Mouse (Mus musculus) neural tube, embryonic 15.5 days (tissue): ENCODE results near the gene Calb2. TPM values are rescaled to one million over a fixed set of nuclear protein-coding genes. Genes with fewer than 3 reads are reported as not detected.

Experiments used
- ATAC-seq: fragments of 200-750 bp; cut with Nextera tagmentation; 2 replicates; pipeline ENCODE4 v1.8.0; 2017; ENCODE audit warnings: mild to moderate bottlenecking, moderate TSS enrichment, moderate library complexity; ENCODE audit not compliant: low FRiP score
- H3K27ac ChIP-seq: fragments of 300-500 bp; sonication (generic); replicated peaks from 2 replicates; pipeline ENCODE4 v1.5.1; 2015; ENCODE audit warnings: mild to moderate bottlenecking, inconsistent platforms
- H3K27me3 ChIP-seq: fragments of 300-500 bp; sonication (generic); replicated peaks from 2 replicates; pipeline ENCODE4 v1.6.1; 2015; ENCODE audit warnings: inconsistent platforms
- H3K36me3 ChIP-seq: fragments of 300-500 bp; sonication (generic); 2 replicates; pipeline ENCODE4 v1.6.1; 2015; ENCODE audit warnings: inconsistent platforms
- H3K4me1 ChIP-seq: fragments of 300-500 bp; sonication (generic); 2 replicates; pipeline ENCODE4 v1.6.1; 2015; ENCODE audit warnings: inconsistent platforms
- H3K4me2 ChIP-seq: fragments of 300-500 bp; sonication (generic); 2 replicates; pipeline ENCODE4 v1.6.1; 2015; ENCODE audit warnings: inconsistent platforms, mild to moderate bottlenecking, moderate library complexity
- H3K4me3 ChIP-seq: fragments of 300-500 bp; sonication (generic); replicated peaks from 2 replicates; pipeline ENCODE4 v1.5.1; 2015; ENCODE audit warnings: mild to moderate bottlenecking, inconsistent platforms
- H3K9ac ChIP-seq: fragments of 300-500 bp; sonication (generic); replicated peaks from 2 replicates; pipeline ENCODE4 v1.6.1; 2015; ENCODE audit warnings: mild to moderate bottlenecking, inconsistent platforms
- H3K9me3 ChIP-seq: fragments of 300-500 bp; sonication (generic); replicated peaks from 2 replicates; pipeline ENCODE4 v1.6.1; 2016; ENCODE audit warnings: inconsistent platforms
- WGBS: fragments of 180-500 bp; shearing (Covaris S2); methylation state at CpG from one replicate; pipeline ENCODE4 v1.1.7; 2015; ENCODE audit warnings: mixed read lengths; 5-methylcytosine and 5-hydroxymethylcytosine counted together
- polyA plus RNA-seq: library from polyadenylated mRNA; unstranded; fragments of >200 nt; fragmentation: Nextera tagmentation; extraction: Ambion mirVana; gene quantifications from 2 replicates; pipeline ENCODE4 v1.2.1, GENCODE M21; 2015

Calb2 gene
- polyA plus RNA-seq, 1 experiment from 2014 or later: 55.0 TPM

- Histone ChIP-seq H3K4me1 (peaks cover 11% of the 10 kb centered on the region), H3K4me3 (no peak overlapping the region), H3K27me3 (no peaks in the 10 kb centered on the region), H3K4me2 (peak overlapping the region; percentile 22), H3K27ac (0 out of 2 replicates have a peak overlapping the region, but pooled peaks have one; percentile 1), H3K36me3 (no peaks in the 10 kb centered on the region), H3K9me3 (no peaks in the 10 kb centered on the region), H3K9ac (no peak overlapping the region)
- no peak; the same call in 1 of the 2 replicates for ATAC-seq
- 26% methylated on average over 22 of the region's 22 CpGs for WGBS
These were observed 9.5 kb upstream of the Calb2 start for GRCm38 (mm10) chr8:110177359-110178155.

- no peak overlapping the region for H3K4me2 ChIP-seq
- no peak overlapping the region for H3K4me3 ChIP-seq
- H3K27me3 ChIP-seq: peaks cover 6% of the 10 kb centered on the region; the same call in 1 of the 2 replicates
- H3K4me1 ChIP-seq: peaks cover 14% of the 10 kb centered on the region; the same call in 1 of the 2 replicates
- no peak overlapping the region for H3K9ac ChIP-seq
- no peak overlapping the region for H3K27ac ChIP-seq
- H3K9me3 ChIP-seq: no peaks in the 10 kb centered on the region
- 80% methylated on average over 4 of the region's 4 CpGs for WGBS
- no peaks in the 10 kb centered on the region for H3K36me3 ChIP-seq
- no peak for ATAC-seq
These were observed 6.8 kb upstream of the Calb2 start for GRCm38 (mm10) chr8:110174826-110175225.

- Histone ChIP-seq H3K9ac (no peak overlapping the region), H3K4me2 (no peak overlapping the region), H3K4me1 (peaks cover 16% of the 10 kb centered on the region), H3K27me3 (peaks cover 30% of the 10 kb centered on the region), H3K27ac (no peak overlapping the region), H3K9me3 (no peaks in the 10 kb centered on the region), H3K36me3 (no peaks in the 10 kb centered on the region), H3K4me3 (no peak overlapping the region)
- ATAC-seq: no peak
- 50% methylated on average over 6 of the region's 6 CpGs for WGBS
These were observed 4.2 kb upstream of the Calb2 start for GRCm38 (mm10) chr8:110172161-110172560.

GRCm38 (mm10) chr8:110166270-110166669 lies 1.7 kb downstream of the Calb2 start:
- no peak overlapping the region for H3K4me2 ChIP-seq
- no peak overlapping the region for H3K4me3 ChIP-seq
- H3K27me3 ChIP-seq: peaks cover 30% of the 10 kb centered on the region
- no peaks in the 10 kb centered on the region for H3K36me3 ChIP-seq
- WGBS: 80% methylated on average over 8 of the region's 8 CpGs
- no peak overlapping the region for H3K27ac ChIP-seq
- no peaks in the 10 kb centered on the region for H3K9me3 ChIP-seq
- H3K9ac ChIP-seq: no peak overlapping the region
- H3K4me1 ChIP-seq: peaks cover 9% of the 10 kb centered on the region
- ATAC-seq: no peak

- 85% methylated on average over 6 of the region's 6 CpGs for WGBS
- H3K27me3 ChIP-seq: no peaks in the 10 kb centered on the region; the same call in 1 of the 2 replicates
- H3K36me3 ChIP-seq: no peaks in the 10 kb centered on the region
- H3K4me1 ChIP-seq: peaks cover 3% of the 10 kb centered on the region; the same call in 1 of the 2 replicates
- H3K4me2 ChIP-seq: no peak overlapping the region
- no peak overlapping the region for H3K9ac ChIP-seq
- H3K27ac ChIP-seq: no peak overlapping the region
- no peak overlapping the region for H3K4me3 ChIP-seq
- H3K9me3 ChIP-seq: no peaks in the 10 kb centered on the region
- no peak for ATAC-seq
These were observed 6.0 kb downstream of the Calb2 start for GRCm38 (mm10) chr8:110162007-110162406.

- Histone ChIP-seq H3K9me3 (no peaks in the 10 kb centered on the region), H3K4me1 (no peaks in the 10 kb centered on the region), H3K9ac (no peak overlapping the region), H3K36me3 (no peaks in the 10 kb centered on the region), H3K27ac (no peak overlapping the region), H3K4me2 (peak overlapping the region; percentile 26), H3K27me3 (no peaks in the 10 kb centered on the region), H3K4me3 (no peak overlapping the region)
- no peak for ATAC-seq
- 79% methylated on average over 6 of the region's 6 CpGs for WGBS
These were observed 15.1 kb downstream of the Calb2 start for GRCm38 (mm10) chr8:110152951-110153350.

- peaks cover 3% of the 10 kb centered on the region; the same call in 1 of the 2 replicates for H3K4me1 ChIP-seq
- 0 out of 2 replicates have a peak, but pooled peaks cover 3% of the 10 kb centered on the region for H3K27me3 ChIP-seq
- no peak overlapping the region for H3K4me3 ChIP-seq
- ATAC-seq: no peak; the same call in 1 of the 2 replicates
- H3K36me3 ChIP-seq: no peaks in the 10 kb centered on the region
- no peak overlapping the region for H3K4me2 ChIP-seq
- H3K9ac ChIP-seq: no peak overlapping the region
- under 1% methylated on average over 4 of the region's 4 CpGs for WGBS
- H3K27ac ChIP-seq: no peak overlapping the region
- no peaks in the 10 kb centered on the region for H3K9me3 ChIP-seq
These were observed 22.5 kb downstream of the Calb2 start for GRCm38 (mm10) chr8:110145538-110145937.

- ATAC-seq: no peak
- Histone ChIP-seq H3K4me2 (no peak overlapping the region), H3K27me3 (0 out of 2 replicates have a peak, but pooled peaks cover 3% of the 10 kb centered on the region), H3K4me1 (peaks cover 3% of the 10 kb centered on the region; the same call in 1 of the 2 replicates), H3K9me3 (no peaks in the 10 kb centered on the region), H3K27ac (no peak overlapping the region), H3K9ac (no peak overlapping the region), H3K4me3 (no peak overlapping the region), H3K36me3 (no peaks in the 10 kb centered on the region)
- 56% methylated on average over 4 of the region's 4 CpGs for WGBS
These were observed 27.2 kb downstream of the Calb2 start for GRCm38 (mm10) chr8:110140770-110141169.

GRCm38 (mm10) chr8:110140156-110140555 lies 27.9 kb downstream of the Calb2 start:
- H3K4me1 ChIP-seq: peaks cover 3% of the 10 kb centered on the region; the same call in 1 of the 2 replicates
- H3K9ac ChIP-seq: no peak overlapping the region
- no peak overlapping the region for H3K4me3 ChIP-seq
- H3K27ac ChIP-seq: no peak overlapping the region
- no peak for ATAC-seq
- H3K9me3 ChIP-seq: no peaks in the 10 kb centered on the region
- H3K4me2 ChIP-seq: no peak overlapping the region
- 70% methylated on average over 3 of the region's 3 CpGs for WGBS
- 0 out of 2 replicates have a peak, but pooled peaks cover 3% of the 10 kb centered on the region for H3K27me3 ChIP-seq
- H3K36me3 ChIP-seq: no peaks in the 10 kb centered on the region

- H3K4me1 ChIP-seq: no peaks in the 10 kb centered on the region
- no peak overlapping the region for H3K4me2 ChIP-seq
These were observed 32.5 kb downstream of the Calb2 start for GRCm38 (mm10) chr8:110135515-110135914.

GRCm38 (mm10) chr8:110134236-110134635 lies 33.8 kb downstream of the Calb2 start:
- Histone ChIP-seq H3K27me3 (no peaks in the 10 kb centered on the region), H3K4me3 (no peak overlapping the region), H3K4me1 (no peaks in the 10 kb centered on the region), H3K4me2 (no peak overlapping the region), H3K36me3 (no peaks in the 10 kb centered on the region), H3K27ac (no peak overlapping the region), H3K9me3 (no peaks in the 10 kb centered on the region), H3K9ac (no peak overlapping the region)
- WGBS: 90% methylated on average over 8 of the region's 8 CpGs
- ATAC-seq: no peak

More at GRCm38 (mm10) chr8:110135515-110135914, 32.5 kb downstream of the Calb2 start:
- H3K4me3 ChIP-seq: no peak overlapping the region
- H3K27ac ChIP-seq: no peak overlapping the region
- ATAC-seq: no peak
- H3K9ac ChIP-seq: no peak overlapping the region
- no peaks in the 10 kb centered on the region for H3K27me3 ChIP-seq
- 63% methylated on average over 7 of the region's 7 CpGs for WGBS
- H3K9me3 ChIP-seq: no peaks in the 10 kb centered on the region
- H3K36me3 ChIP-seq: no peaks in the 10 kb centered on the region

GRCm38 (mm10) chr8:110130537-110130936 lies 37.5 kb downstream of the Calb2 start:
- Histone ChIP-seq H3K36me3 (no peaks in the 10 kb centered on the region), H3K27me3 (no peaks in the 10 kb centered on the region), H3K27ac (no peak overlapping the region), H3K4me2 (peak overlapping the region; percentile 35; the same call in 1 of the 2 replicates), H3K4me1 (no peaks in the 10 kb centered on the region), H3K9me3 (no peaks in the 10 kb centered on the region), H3K9ac (no peak overlapping the region), H3K4me3 (no peak overlapping the region)
- WGBS: 24% methylated on average over 13 of the region's 13 CpGs
- peak; percentile 57; the same call in 1 of the 2 replicates for ATAC-seq
